Mouse (Mus musculus): ENCODE data around the gene Flt4. TPM values are rescaled to one million over a fixed set of nuclear protein-coding genes. Genes with fewer than 3 reads are reported as not detected.
A peak's percentile ranks its signal among the peaks of the same experiment; 100 is the strongest.

Flt4 gene
- total RNA-seq, 1 experiment: 4.3 TPM

DNA sequence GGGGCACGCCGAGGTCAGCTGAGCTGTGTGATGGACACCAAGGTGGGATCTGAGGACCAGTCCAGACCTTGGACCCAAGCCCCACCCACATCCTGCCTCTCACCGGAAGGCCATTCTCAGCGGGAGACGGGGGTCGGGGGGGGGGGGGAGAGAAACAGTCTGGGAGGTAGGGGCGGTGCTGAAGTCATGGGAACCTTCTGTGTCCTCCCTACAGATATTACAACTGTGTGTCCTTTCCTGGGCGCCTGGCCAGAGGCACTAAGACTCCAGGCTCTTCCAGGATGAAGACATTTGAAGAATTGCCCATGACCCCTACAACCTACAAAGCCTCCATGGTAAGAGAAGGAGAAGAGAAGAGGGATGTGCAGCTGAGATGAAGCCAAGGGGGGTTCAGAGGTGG, 36.6 kb downstream of the Flt4 start:
- DNase-seq (ENCODE audit: low read depth, low spot score): no peak
- peaks cover 0 to 7% of the 10 kb centered on the region in 2 experiments; a peak in 1 of 4 replicates for H3K4me1 ChIP-seq (ENCODE audit: control insufficient read depth in 2 of 2, insufficient read depth in 2 of 2, low read length in 2 of 2, poor library complexity in 1 of 2)
- in situ Hi-C loops (cut with MboI; ENCODE audit: low sequenced_read_pairs in 2 of 2, unreplicated experiment in 2 of 2): no loop called here
- no peak overlapping the region for H3K27ac ChIP-seq (ENCODE audit: insufficient read depth, low read depth, low read length, poor library complexity, severe bottlenecking)
- no peak overlapping the region for H3K9ac ChIP-seq (ENCODE audit: insufficient read depth, low read depth, low read length, poor library complexity, severe bottlenecking)
- H3K36me3 ChIP-seq (ENCODE audit: control insufficient read depth, insufficient read depth, low read length, poor library complexity, severe bottlenecking): no peaks in the 10 kb centered on the region
- no peak overlapping the region for H3K4me3 ChIP-seq (ENCODE audit: insufficient read depth in 1 of 2, low read depth in 1 of 2, low read length in 2 of 2, poor library complexity in 1 of 2, severe bottlenecking in 1 of 2)
- H3K9me3 ChIP-seq (ENCODE audit: control insufficient read depth, insufficient read depth, low read depth, low read length): no peaks in the 10 kb centered on the region
- no peak for TF ChIP-seq MAFK (IDR thresholded peaks at IDR 0.05; ENCODE audit: insufficient read depth, low read depth, low read length)

- Histone ChIP-seq H3K9ac (ENCODE audit: insufficient read depth, low read depth, low read length, poor library complexity, severe bottlenecking) (peak overlapping the region; percentile 55; the same call in 1 of the 2 replicates), H3K27ac (ENCODE audit: insufficient read depth, low read depth, low read length, poor library complexity, severe bottlenecking) (no peak overlapping the region), H3K4me1 (ENCODE audit: control insufficient read depth in 2 of 2, insufficient read depth in 2 of 2, low read length in 2 of 2, poor library complexity in 1 of 2) (peaks cover 2 to 19% of the 10 kb centered on the region in 2 experiments; a peak in 2 of 4 replicates), H3K36me3 (ENCODE audit: control insufficient read depth, insufficient read depth, low read length, poor library complexity, severe bottlenecking) (no peaks in the 10 kb centered on the region), H3K9me3 (ENCODE audit: control insufficient read depth, insufficient read depth, low read depth, low read length) (no peaks in the 10 kb centered on the region), H3K4me3 (ENCODE audit: insufficient read depth in 1 of 2, low read depth in 1 of 2, low read length in 2 of 2, poor library complexity in 1 of 2, severe bottlenecking in 1 of 2) (no peak overlapping the region)
- peak; percentile 95 for DNase-seq (ENCODE audit: low read depth, low spot score)
- in situ Hi-C loops (cut with MboI; ENCODE audit: low sequenced_read_pairs in 2 of 2, unreplicated experiment in 2 of 2): no loop called here
- TF ChIP-seq ZNF384 (IDR thresholded peaks at IDR 0.05; ENCODE audit: low read depth, low read length): no peak
- no peak for TF ChIP-seq MAFK (IDR thresholded peaks at IDR 0.05; ENCODE audit: insufficient read depth, low read depth, low read length)
- no peak for TF ChIP-seq HCFC1 (IDR thresholded peaks at IDR 0.05; ENCODE audit: borderline replicate concordance, insufficient read depth, low read length)
- no peak for TF ChIP-seq ZC3H11A (IDR thresholded peaks at IDR 0.05; ENCODE audit: borderline replicate concordance, low read depth, low read length)
- TF ChIP-seq CHD2 (IDR thresholded peaks at IDR 0.05; ENCODE audit: low read depth, low read length): no peak
Observed at GRCm38 (mm10) chr11:49650113-49650993, 41.3 kb downstream of the Flt4 start.

DNA sequence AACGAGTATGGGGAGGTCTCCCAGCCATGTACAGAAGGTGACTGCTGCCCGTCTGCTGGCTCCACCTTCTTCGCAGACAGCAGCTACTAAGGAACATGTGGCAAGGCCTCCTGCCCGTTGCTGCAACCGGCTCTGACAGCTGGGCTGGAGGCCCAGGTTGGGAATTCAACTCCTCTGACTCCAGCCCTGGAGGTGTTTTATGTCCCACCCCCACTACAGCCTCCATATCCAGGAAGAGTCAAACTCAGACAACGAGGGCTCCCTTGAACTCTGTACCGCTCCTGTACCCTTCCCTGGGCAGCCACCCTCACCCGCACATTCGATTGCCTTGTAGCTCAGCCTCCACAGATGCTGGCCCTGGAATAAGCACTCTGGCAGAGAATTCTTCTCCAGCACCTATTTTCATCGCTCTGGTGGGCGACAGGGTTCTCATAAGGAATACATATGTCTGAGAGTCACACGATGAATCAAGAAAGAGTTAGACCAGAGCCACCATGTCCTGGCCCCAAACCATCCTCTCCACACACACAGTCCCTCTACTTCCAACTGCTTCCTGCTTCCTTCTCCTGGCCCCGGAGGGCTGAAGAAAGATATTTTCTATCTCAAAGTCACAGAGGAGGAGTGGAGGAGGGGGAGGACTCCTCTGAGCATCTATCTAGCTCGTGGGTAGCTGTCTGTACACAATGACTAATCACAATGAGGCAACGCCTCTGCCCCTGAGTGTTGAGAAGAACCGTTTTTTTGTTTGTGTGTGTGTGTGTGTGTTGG, 42.1 kb downstream of the Flt4 start:
- TF ChIP-seq ZC3H11A (IDR thresholded peaks at IDR 0.05; ENCODE audit: borderline replicate concordance, low read depth, low read length): no peak
- TF ChIP-seq HCFC1 (IDR thresholded peaks at IDR 0.05; ENCODE audit: borderline replicate concordance, insufficient read depth, low read length): no peak
- TF ChIP-seq MAFK (IDR thresholded peaks at IDR 0.05; ENCODE audit: insufficient read depth, low read depth, low read length): no peak
- TF ChIP-seq CHD2 (IDR thresholded peaks at IDR 0.05; ENCODE audit: low read depth, low read length): no peak
- no peak for TF ChIP-seq ZNF384 (IDR thresholded peaks at IDR 0.05; ENCODE audit: low read depth, low read length)
- H3K4me1 ChIP-seq (ENCODE audit: control insufficient read depth in 2 of 2, insufficient read depth in 2 of 2, low read length in 2 of 2, poor library complexity in 1 of 2): peaks cover 2 to 17% of the 10 kb centered on the region in 2 experiments; a peak in 2 of 4 replicates
- H3K27ac ChIP-seq (ENCODE audit: insufficient read depth, low read depth, low read length, poor library complexity, severe bottlenecking): no peak overlapping the region
- no peak overlapping the region for H3K4me3 ChIP-seq (ENCODE audit: insufficient read depth in 1 of 2, low read depth in 1 of 2, low read length in 2 of 2, poor library complexity in 1 of 2, severe bottlenecking in 1 of 2)
- DNase-seq (ENCODE audit: low read depth, low spot score): no peak
- peak overlapping the region; percentile 55; the same call in 1 of the 2 replicates for H3K9ac ChIP-seq (ENCODE audit: insufficient read depth, low read depth, low read length, poor library complexity, severe bottlenecking)
- H3K36me3 ChIP-seq (ENCODE audit: control insufficient read depth, insufficient read depth, low read length, poor library complexity, severe bottlenecking): no peaks in the 10 kb centered on the region
- in situ Hi-C loops (cut with MboI; ENCODE audit: low sequenced_read_pairs in 2 of 2, unreplicated experiment in 2 of 2): no loop called here
- H3K9me3 ChIP-seq (ENCODE audit: control insufficient read depth, insufficient read depth, low read depth, low read length): no peaks in the 10 kb centered on the region

DNA sequence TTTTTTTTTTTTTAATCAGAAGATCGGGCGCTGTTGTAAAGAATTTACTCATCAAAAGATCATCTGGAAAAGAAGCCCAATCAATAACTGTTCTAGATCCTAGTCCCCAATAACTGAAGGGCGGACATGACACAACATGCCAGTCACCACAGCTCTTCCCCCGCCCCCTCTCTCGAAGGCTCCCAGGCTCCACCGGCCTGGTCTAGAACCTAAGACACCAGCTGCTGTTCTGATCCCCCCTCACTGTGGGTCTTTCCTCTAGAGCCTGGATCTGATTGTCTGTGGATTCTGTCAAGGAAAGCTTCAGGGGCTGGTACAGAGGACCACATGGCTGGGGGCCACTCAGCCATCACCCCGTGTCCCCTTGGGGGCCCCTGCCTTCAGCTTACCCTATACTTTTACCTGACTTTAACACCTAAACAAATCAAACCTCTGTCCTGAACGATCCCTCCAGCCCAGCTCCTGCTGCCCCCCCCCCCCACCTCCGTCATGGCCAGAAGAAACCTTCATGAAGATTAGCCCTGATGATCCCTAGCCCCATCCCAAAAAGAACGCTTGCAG, 42.8 kb downstream of the Flt4 start:
- in situ Hi-C loops (cut with MboI; ENCODE audit: low sequenced_read_pairs in 2 of 2, unreplicated experiment in 2 of 2): no loop called here
- H3K27ac ChIP-seq (ENCODE audit: insufficient read depth, low read depth, low read length, poor library complexity, severe bottlenecking): no peak overlapping the region

More for the DNA sequence above, 42.8 kb downstream of the Flt4 start:
- no peak for DNase-seq (ENCODE audit: low read depth, low spot score)
- no peak overlapping the region; the same call in 1 of the 2 replicates for H3K9ac ChIP-seq (ENCODE audit: insufficient read depth, low read depth, low read length, poor library complexity, severe bottlenecking)
- no peaks in the 10 kb centered on the region for H3K36me3 ChIP-seq (ENCODE audit: control insufficient read depth, insufficient read depth, low read length, poor library complexity, severe bottlenecking)
- no peak for TF ChIP-seq ZC3H11A (IDR thresholded peaks at IDR 0.05; ENCODE audit: borderline replicate concordance, low read depth, low read length)
- peaks cover 2 to 17% of the 10 kb centered on the region in 2 experiments; a peak in 2 of 4 replicates for H3K4me1 ChIP-seq (ENCODE audit: control insufficient read depth in 2 of 2, insufficient read depth in 2 of 2, low read length in 2 of 2, poor library complexity in 1 of 2)
- H3K4me3 ChIP-seq (ENCODE audit: insufficient read depth in 1 of 2, low read depth in 1 of 2, low read length in 2 of 2, poor library complexity in 1 of 2, severe bottlenecking in 1 of 2): no peak overlapping the region
- no peaks in the 10 kb centered on the region for H3K9me3 ChIP-seq (ENCODE audit: control insufficient read depth, insufficient read depth, low read depth, low read length)
